Mouse (Mus musculus) right cerebral cortex, postnatal 10 days (tissue): ENCODE results near the gene Clca2.

ENCODE experiments used
- DNase-seq, 2 experiments: peaks; one replicate each; pipeline ENCODE4 v3.0.0; 2021; ENCODE audit warnings: low spot score in 2 of 2

The Clca2 gene

GRCm38 (mm10) chr3:145099291-145099690 lies at the start of gene Clca2:
TSS of gene Clca2 (minus strand) at chr3:145099443.
- DNase-seq, result no peak

DNA sequence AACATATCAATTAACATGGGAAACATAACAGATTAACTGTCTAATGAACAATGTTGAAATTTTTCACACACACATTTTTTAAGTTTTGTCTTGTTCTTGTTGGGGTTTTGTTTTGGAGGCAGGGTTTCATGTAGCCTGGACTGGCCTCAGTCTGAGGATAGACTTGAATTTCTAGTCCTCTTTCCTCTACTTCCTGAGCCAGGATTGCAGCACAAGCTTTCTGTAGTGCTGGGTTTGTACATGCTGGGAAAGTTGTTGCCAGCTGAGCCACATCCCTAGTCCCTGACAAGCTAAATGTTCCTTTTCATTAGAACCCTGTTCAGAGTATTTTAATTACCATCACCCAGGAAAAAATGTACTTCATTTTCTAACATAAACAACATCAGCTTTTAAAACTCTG lies 48.7 kb upstream of the Clca2 start:
- DNase-seq, result no peak

DNA sequence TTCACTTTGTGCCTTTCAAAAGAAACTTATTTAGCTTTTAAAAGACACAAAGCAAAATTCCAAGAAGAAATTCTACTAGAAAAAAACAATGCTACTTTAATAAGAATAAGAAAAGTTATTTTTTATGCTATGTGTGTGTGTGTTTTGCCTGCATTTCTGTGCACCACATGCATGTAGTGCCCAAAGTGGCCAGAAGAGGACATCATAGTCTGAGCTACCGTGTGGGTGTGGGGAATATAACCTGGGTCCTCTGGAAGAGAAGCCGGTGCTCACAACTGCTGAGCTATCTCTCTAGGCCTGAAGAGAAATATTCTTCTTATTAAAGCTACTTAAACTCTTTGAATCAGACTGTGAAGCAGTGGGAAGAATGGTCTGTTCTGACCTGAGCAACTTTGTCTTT lies 48.2 kb upstream of the Clca2 start:
- no peak for DNase-seq

DNA sequence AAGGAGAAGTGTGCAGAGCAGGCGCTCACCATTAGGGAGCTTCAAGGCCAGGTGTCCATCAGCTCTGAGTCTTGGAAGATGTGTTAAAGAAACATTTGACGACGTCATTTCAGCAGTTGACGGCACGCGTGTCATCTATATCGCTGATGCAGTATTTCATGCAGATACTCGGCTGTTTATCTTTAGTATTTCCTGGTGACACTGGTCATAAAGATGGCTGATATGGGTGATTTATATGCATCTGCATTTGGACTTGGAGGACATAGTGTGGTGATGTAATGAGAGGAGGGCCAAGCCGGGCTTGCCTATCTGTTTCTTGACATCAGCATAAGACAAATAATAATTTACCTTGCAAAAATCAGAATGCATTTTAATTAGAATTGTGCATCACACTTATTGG lies 47.6 kb upstream of the Clca2 start:
- no peak for DNase-seq

DNA sequence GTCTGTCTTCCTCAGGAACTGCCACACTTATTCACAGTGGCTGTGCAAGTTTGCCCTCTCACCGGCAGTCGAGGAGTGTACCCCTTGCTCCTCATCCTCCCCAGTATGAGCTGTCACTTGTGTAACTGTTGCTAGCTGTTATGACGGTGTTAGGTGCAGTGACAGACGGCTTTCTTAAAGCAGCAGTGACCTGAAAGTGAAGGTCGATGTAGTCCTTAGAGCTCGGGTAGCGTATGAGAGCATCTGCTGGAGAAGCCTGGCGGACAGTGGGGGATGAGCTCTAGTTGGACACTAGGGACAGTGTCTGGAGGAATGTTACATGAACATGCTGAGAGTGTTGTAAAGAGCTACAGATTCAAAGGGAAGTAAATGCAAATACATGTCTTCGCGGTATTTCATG lies 44.6 kb upstream of the Clca2 start:
- DNase-seq, result no peak

DNA sequence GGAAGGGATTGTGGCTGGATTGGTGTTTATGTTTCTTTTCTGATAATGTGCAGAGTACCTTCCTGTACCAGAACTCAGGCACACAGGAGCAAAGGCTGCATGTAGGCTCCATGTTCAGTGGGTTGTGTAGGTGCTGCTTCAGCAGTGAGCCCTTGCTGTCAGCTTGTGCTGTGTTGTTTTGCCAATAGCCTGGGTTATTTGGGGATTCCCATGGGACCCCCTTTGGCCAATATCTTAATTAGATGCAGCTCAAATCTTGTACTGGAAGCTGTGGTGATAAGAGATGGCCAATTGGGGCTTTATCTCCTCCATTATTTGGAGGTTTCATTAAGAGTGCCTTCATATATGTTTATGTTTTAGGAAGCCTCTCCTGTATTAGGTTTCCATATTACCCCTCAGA lies 43.7 kb upstream of the Clca2 start:
- no peak for DNase-seq

DNA sequence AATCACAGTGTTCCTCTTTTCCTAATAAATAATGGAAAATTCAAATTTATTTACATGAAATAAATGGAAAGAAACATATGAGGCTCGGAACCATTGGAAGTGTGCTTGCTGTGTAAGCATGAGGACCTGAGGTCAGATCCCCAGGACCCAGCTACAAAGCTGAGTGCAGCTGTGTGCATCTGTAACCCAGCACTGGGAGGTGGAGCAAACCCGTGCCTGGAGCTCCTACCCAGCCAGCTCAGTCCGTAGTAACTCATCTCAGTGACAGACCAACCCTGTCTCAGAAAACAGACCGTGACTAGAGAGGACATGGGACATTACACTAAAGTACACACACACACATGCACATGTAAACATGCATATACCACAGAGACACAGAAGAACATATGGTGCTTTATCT lies 41.0 kb upstream of the Clca2 start:
- no peak for DNase-seq

DNA sequence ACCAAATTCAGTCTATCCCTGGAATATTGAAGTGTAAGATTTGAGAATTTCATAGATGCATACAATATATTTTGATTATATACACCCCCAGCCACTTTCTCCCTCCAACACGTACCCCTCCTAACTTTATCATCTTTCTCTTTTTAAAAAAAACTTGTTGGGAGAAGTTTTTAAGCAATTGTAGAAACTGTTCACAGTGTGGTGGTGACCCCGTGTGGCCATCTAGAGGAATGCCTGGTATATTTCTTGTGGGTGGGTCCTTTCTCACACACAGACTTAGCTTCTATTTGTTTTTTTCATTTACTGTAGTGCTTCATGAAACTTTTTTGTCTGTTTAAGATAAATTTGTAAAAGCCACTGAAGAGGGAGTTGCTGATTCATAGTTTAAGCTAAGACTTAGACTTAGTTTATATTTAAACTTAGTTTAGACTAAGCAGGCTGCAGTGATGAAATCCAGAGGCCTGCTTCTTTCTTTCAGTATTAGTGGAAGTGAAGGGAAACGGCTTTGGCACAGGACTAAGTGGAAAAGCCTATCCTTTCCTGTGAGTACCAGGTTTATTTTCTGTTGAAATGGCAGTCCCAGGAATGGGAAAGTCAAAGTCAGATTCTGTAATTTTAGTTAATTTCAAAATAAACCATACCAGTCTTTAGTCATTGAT lies 32.1 kb upstream of the Clca2 start:
- DNase-seq, result peak; percentile 52 to 70

- no peak for DNase-seq
Measured at GRCm38 (mm10) chr3:145129356-145129755, 30.1 kb upstream of the Clca2 start.

- DNase-seq, result no peak
Measured at GRCm38 (mm10) chr3:145126618-145127017, 27.4 kb upstream of the Clca2 start.

GRCm38 (mm10) chr3:145119425-145119824 lies 20.2 kb upstream of the Clca2 start:
- DNase-seq, result peak in 1 of 2 experiments; percentile 30

DNA sequence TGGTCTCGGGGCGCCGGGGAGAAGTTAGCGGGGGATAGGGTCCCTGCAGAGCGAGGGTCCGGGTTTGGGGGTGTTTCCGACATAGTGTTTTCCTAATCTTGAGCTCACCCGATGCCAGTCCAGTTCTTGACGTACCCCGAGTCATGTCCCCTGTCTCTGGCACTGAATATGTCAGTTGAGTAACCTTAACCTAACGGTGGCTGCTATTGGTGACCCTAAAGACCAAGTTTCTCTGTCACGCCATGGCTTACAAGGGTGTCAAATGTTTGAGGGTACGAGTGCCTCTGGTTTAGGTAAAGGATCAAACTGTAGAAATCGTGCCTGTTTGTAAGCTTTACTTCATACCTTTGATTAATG lies 19.7 kb upstream of the Clca2 start:
- no peak for DNase-seq

- DNase-seq, result peak; percentile 98 to 99
Measured at GRCm38 (mm10) chr3:145118254-145119001, 19.2 kb upstream of the Clca2 start, which contains the start of gene Odf2l. TSS of gene Odf2l (plus strand) at chr3:145118588.

DNA sequence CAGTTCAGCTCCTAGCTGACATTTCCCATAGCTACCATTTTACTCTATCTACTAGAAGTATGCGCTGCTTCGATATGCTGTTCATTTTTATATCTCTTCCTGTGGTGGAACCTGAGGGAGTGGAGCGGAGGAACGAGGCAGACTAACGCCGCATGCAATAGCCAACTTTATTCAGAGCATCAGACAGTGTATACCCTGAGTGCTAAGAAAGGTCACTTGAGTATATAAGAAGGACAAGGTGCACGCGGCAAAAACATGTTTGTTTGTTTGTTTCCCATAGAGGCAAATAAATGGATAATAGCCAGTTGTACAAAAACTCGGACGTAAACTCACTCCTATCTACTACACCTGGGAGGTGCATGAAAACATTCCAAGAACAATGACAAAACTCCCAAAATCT lies 18.4 kb upstream of the Clca2 start:
- DNase-seq, result no peak

GRCm38 (mm10) chr3:145115169-145115568 lies 15.9 kb upstream of the Clca2 start:
- no peak for DNase-seq

GRCm38 (mm10) chr3:145105773-145106504 lies 6.7 kb upstream of the Clca2 start:
- no peak for DNase-seq

DNA sequence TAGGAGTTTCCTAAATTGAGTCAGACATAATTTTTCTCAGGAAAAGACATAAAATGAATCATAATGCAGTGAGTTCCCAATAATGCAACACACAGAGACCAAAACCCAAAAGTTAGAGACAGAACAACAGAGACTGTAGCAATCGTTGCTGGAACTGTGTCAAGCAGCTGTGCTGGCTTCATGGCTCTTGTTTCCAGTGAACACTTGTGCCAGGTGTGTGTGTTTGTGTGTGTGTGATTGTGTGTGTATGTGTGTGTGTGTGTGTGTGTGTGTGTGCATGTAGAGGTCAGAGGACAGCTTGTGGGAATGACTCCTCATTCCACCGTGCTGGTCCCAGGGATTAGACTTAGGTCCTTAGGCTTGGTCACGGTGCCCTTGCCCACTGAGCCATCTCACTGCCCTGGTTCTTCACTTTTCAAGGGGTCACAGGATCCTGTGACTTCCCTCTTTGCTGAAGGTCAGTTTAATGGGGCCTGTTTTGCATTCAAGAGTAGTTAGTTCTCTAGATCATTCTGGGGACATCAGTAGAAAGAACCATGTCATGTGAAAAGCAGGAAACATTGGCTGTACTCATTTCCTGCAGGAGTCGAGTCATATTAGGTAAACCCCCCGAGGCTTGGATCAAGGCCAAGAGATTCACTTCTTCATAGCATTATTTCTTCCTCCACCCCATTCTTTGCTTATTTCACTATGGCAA lies 6.0 kb upstream of the Clca2 start:
- no peak for DNase-seq

- DNase-seq, result no peak
Measured at GRCm38 (mm10) chr3:145103770-145104169, 4.5 kb upstream of the Clca2 start.

DNA sequence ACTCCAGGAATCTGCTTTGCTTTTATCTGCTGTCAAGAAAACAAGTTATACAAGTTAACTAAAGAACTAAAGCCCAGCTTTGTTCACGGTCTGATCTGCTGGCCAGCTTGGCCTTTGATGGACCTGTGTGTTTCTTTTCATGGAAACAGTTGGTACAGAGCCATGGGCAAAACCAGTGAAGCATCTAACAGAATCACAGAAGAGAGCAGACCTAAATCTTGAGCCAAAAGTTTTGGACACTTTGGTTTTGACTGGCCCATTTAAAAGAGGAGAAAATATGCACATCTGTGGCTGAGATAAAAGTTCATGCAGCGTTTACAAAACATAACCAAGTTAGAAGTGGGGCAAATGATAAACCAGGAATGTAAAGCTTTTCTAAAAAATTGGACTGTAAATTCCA lies 4.1 kb upstream of the Clca2 start:
- no peak for DNase-seq

- no peak for DNase-seq
Measured at GRCm38 (mm10) chr3:145101891-145102555, 2.8 kb upstream of the Clca2 start.

- DNase-seq, result no peak
Measured at GRCm38 (mm10) chr3:145087857-145088598, 11.2 kb downstream of the Clca2 start.
